Mouse (Mus musculus) midbrain, embryonic 14.5 days (tissue): ENCODE measurements around the gene Nedd9. TPM values are rescaled to one million over a fixed set of nuclear protein-coding genes. Genes with fewer than 3 reads are reported as not detected.
A peak's percentile ranks its signal among the peaks of the same experiment; 100 is the strongest.

Experiments
- ATAC-seq: fragments of 200-750 bp; cut with Nextera tagmentation; 2 replicates; pipeline ENCODE4 v1.8.0; 2017; ENCODE audit warnings: moderate number of reproducible peaks, moderate library complexity; ENCODE audit not compliant: low FRiP score, low TSS enrichment
- DNase-seq: peaks from one replicate; pipeline ENCODE4 v3.0.0-alpha.2; 2015
- H3K27ac ChIP-seq: fragments of 300-500 bp; sonication (generic); replicated peaks from 2 replicates; pipeline ENCODE4 v1.5.1; 2014; ENCODE audit warnings: mild to moderate bottlenecking, low read depth, low read length, moderate library complexity
- H3K27me3 ChIP-seq: fragments of 300-500 bp; sonication (generic); 2 replicates; pipeline ENCODE4 v1.6.1; 2014; ENCODE audit warnings: low read length, control low read depth, mixed read lengths; ENCODE audit not compliant: control insufficient read depth, insufficient read depth
- H3K36me3 ChIP-seq: fragments of 300-500 bp; sonication (generic); 2 replicates; pipeline ENCODE4 v1.6.1; 2014; ENCODE audit warnings: low read length, control low read depth; ENCODE audit not compliant: control insufficient read depth, insufficient read depth
- H3K4me1 ChIP-seq: fragments of 300-500 bp; sonication (generic); 2 replicates; pipeline ENCODE4 v1.6.1; 2014; ENCODE audit warnings: mild to moderate bottlenecking, antibody characterized with exemption, low read length, control low read depth; ENCODE audit not compliant: control insufficient read depth, insufficient read depth
- H3K4me2 ChIP-seq: fragments of 300-500 bp; sonication (generic); 2 replicates; pipeline ENCODE4 v1.6.1; 2014; ENCODE audit warnings: mild to moderate bottlenecking, low read length, moderate library complexity
- H3K4me3 ChIP-seq: fragments of 300-500 bp; sonication (generic); replicated peaks from 2 replicates; pipeline ENCODE4 v1.5.1; 2014; ENCODE audit warnings: low read depth, low read length
- H3K9ac ChIP-seq: fragments of 300-500 bp; sonication (generic); replicated peaks from 2 replicates; pipeline ENCODE4 v1.6.1; 2014; ENCODE audit warnings: mild to moderate bottlenecking, low read length, moderate library complexity
- H3K9me3 ChIP-seq: fragments of 300-500 bp; sonication (generic); 2 replicates; pipeline ENCODE4 v1.6.1; 2016; ENCODE audit warnings: low read length, control low read depth, mixed read lengths; ENCODE audit not compliant: control insufficient read depth
- WGBS: fragments of 180-500 bp; shearing (Covaris S2); extraction: QIAGEN DNeasy Blood & Tissue Kit; methylation state at CpG from one replicate; pipeline ENCODE4 v1.1.7; 2014; 5-methylcytosine and 5-hydroxymethylcytosine counted together
- polyA plus RNA-seq: library from polyadenylated mRNA; unstranded; fragments of >200 nt; fragmentation: Nextera tagmentation; extraction: Ambion mirVana; gene quantifications from 2 replicates; pipeline ENCODE4 v1.2.1, GENCODE M21; 2014

Nedd9 gene
- polyA plus RNA-seq, 1 experiment from 2014 or later = 16.3 TPM

GRCm38 (mm10) chr13:41327546-41327945 is 159.6 kb downstream of the Nedd9 start:
- no peaks in the 10 kb centered on the region for H3K27me3 ChIP-seq
- ATAC-seq (no peak), DNase-seq (no peak)
- no peak overlapping the region for H3K9ac ChIP-seq
- no peak overlapping the region for H3K4me3 ChIP-seq
- H3K36me3 ChIP-seq = no peaks in the 10 kb centered on the region
- WGBS = 73% methylated on average over 7 of the region's 7 CpGs
- no peak overlapping the region for H3K4me2 ChIP-seq
- no peak overlapping the region for H3K27ac ChIP-seq
- no peaks in the 10 kb centered on the region for H3K9me3 ChIP-seq
- no peaks in the 10 kb centered on the region for H3K4me1 ChIP-seq

- DNase-seq = no peak
- WGBS = 89% methylated on average over 4 of the region's 4 CpGs
- Histone ChIP-seq H3K36me3 (no peaks in the 10 kb centered on the region), H3K9me3 (no peaks in the 10 kb centered on the region), H3K27ac (no peak overlapping the region), H3K4me2 (no peak overlapping the region), H3K4me1 (no peaks in the 10 kb centered on the region), H3K4me3 (no peak overlapping the region), H3K9ac (no peak overlapping the region), H3K27me3 (no peaks in the 10 kb centered on the region)
- ATAC-seq = no peak
Observed at GRCm38 (mm10) chr13:41326134-41326533, 161.0 kb downstream of the Nedd9 start.

GRCm38 (mm10) chr13:41325346-41325745 is 161.8 kb downstream of the Nedd9 start:
- no peak overlapping the region for H3K27ac ChIP-seq
- no peaks in the 10 kb centered on the region for H3K4me1 ChIP-seq
- no peaks in the 10 kb centered on the region for H3K27me3 ChIP-seq
- no peaks in the 10 kb centered on the region for H3K9me3 ChIP-seq
- no peak overlapping the region for H3K4me3 ChIP-seq
- WGBS = 79% methylated on average over 4 of the region's 4 CpGs
- no peaks in the 10 kb centered on the region for H3K36me3 ChIP-seq
- ATAC-seq (no peak), DNase-seq (no peak)
- H3K4me2 ChIP-seq = no peak overlapping the region
- H3K9ac ChIP-seq = no peak overlapping the region

GRCm38 (mm10) chr13:41324631-41325030 is 162.5 kb downstream of the Nedd9 start:
- Histone ChIP-seq H3K36me3 (no peaks in the 10 kb centered on the region), H3K9me3 (no peaks in the 10 kb centered on the region), H3K4me2 (no peak overlapping the region), H3K27me3 (no peaks in the 10 kb centered on the region), H3K27ac (no peak overlapping the region), H3K4me3 (no peak overlapping the region), H3K4me1 (no peaks in the 10 kb centered on the region), H3K9ac (no peak overlapping the region)
- no peak for DNase-seq
- no peak for ATAC-seq
- WGBS = 92% methylated on average over 4 of the region's 4 CpGs

GRCm38 (mm10) chr13:41321433-41321832 is 165.7 kb downstream of the Nedd9 start:
- DNase-seq = no peak
- Histone ChIP-seq H3K27ac (no peak overlapping the region; the same call in 1 of the 2 replicates), H3K9me3 (no peaks in the 10 kb centered on the region), H3K27me3 (no peaks in the 10 kb centered on the region), H3K4me1 (no peaks in the 10 kb centered on the region), H3K4me2 (no peak overlapping the region), H3K9ac (no peak overlapping the region), H3K36me3 (peaks cover 9% of the 10 kb centered on the region), H3K4me3 (no peak overlapping the region)
- no peak for ATAC-seq
- 85% methylated on average over 3 of the region's 3 CpGs for WGBS

GRCm38 (mm10) chr13:41320749-41321148 is 166.4 kb downstream of the Nedd9 start:
- peak; percentile 42 for DNase-seq
- Histone ChIP-seq H3K4me2 (no peak overlapping the region), H3K36me3 (peaks cover 16% of the 10 kb centered on the region), H3K27ac (no peak overlapping the region), H3K4me1 (no peaks in the 10 kb centered on the region), H3K4me3 (no peak overlapping the region), H3K9me3 (no peaks in the 10 kb centered on the region), H3K9ac (no peak overlapping the region), H3K27me3 (no peaks in the 10 kb centered on the region)
- WGBS = 29% methylated on average over 5 of the region's 5 CpGs
- no peak for ATAC-seq

GRCm38 (mm10) chr13:41302716-41303115 is 184.4 kb downstream of the Nedd9 start:
- ATAC-seq = no peak
- 62% methylated on average over 10 of the region's 10 CpGs for WGBS

GRCm38 (mm10) chr13:41300037-41300436 is 187.1 kb downstream of the Nedd9 start:
- Histone ChIP-seq H3K36me3 (no peaks in the 10 kb centered on the region), H3K9ac (no peak overlapping the region), H3K27me3 (no peaks in the 10 kb centered on the region), H3K4me3 (no peak overlapping the region), H3K4me1 (no peaks in the 10 kb centered on the region; the same call in 1 of the 2 replicates), H3K27ac (no peak overlapping the region), H3K9me3 (no peaks in the 10 kb centered on the region), H3K4me2 (no peak overlapping the region)
- ATAC-seq = no peak
- WGBS = 71% methylated on average over 4 of the region's 4 CpGs
- no peak for DNase-seq

More at GRCm38 (mm10) chr13:41302716-41303115, 184.4 kb downstream of the Nedd9 start:
- no peak overlapping the region for H3K4me2 ChIP-seq
- H3K9me3 ChIP-seq = no peaks in the 10 kb centered on the region
- no peak overlapping the region for H3K27ac ChIP-seq
- peak; percentile 76 for DNase-seq
- H3K4me3 ChIP-seq = no peak overlapping the region
- H3K27me3 ChIP-seq = no peaks in the 10 kb centered on the region
- no peaks in the 10 kb centered on the region for H3K36me3 ChIP-seq
- no peaks in the 10 kb centered on the region for H3K4me1 ChIP-seq
- no peak overlapping the region for H3K9ac ChIP-seq

- Histone ChIP-seq H3K9ac (no peak overlapping the region), H3K4me3 (no peak overlapping the region), H3K36me3 (no peaks in the 10 kb centered on the region), H3K9me3 (no peaks in the 10 kb centered on the region), H3K4me2 (no peak overlapping the region), H3K27me3 (no peaks in the 10 kb centered on the region), H3K4me1 (no peaks in the 10 kb centered on the region; the same call in 1 of the 2 replicates), H3K27ac (no peak overlapping the region)
- 26% methylated on average over 5 of the region's 5 CpGs for WGBS
- DNase-seq (peak; percentile 14), ATAC-seq (no peak)
Observed at GRCm38 (mm10) chr13:41298996-41299395, 188.2 kb downstream of the Nedd9 start.
